Mouse (Mus musculus): ENCODE measurements around the gene Kdm5b.

The Kdm5b gene

DNA sequence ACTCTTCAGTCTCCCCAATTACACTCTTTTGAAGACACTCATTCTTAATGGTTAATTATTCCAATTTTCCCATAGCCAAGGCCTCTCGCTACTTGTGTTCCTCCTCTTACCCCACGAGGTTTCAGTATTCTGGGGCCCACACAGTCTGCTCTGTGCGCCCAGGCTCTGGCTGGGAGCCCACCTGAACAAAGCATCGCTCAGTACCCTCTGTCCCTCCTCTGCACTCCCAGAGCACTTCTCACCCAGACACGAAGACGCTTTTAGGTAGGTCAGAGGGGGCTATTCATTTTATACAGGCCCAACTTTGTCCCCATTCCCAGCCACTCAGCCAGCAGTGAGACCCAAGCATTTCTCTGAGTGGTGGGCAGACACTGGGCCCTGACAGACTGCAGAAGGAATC lies 29.4 kb upstream of the Kdm5b start:
- CTCF ChIA-PET = interaction anchor here in 1 of 4 experiments (0.5 kb wide), 1 partner anchor 106 kb away, joined by 4 read pairs; no protein-coding TSS in a partner anchor
- POLR2A ChIA-PET = interaction anchor here in 2 of 4 experiments (0.6 to 14.0 kb wide), 18 partner anchors 9 to 425 kb away, joined by 3 to 241 read pairs (median 6); partner anchors contain the start of genes Kdm5b (in 1 of the 2), Mgat4e (in 1 of the 2), Ppp1r12b (in 1 of the 2) and Rabif (in 1 of the 2)

- CTCF ChIA-PET = interaction anchor here in 3 of 4 experiments (0.7 to 1.2 kb wide), 5 partner anchors 9 to 78 kb away, joined by 3 to 5 read pairs (median 3); partner anchors contain the start of gene Klhl12 (in 1 of the 3)
- POLR2A ChIA-PET = interaction anchor here (0.6 to 14.2 kb wide), 29 partner anchors 9 to 549 kb away, joined by 3 to 246 read pairs (median 11); partner anchors contain the start of genes Kdm5b (in 2 of the 4), Rabif (in 2 of the 4) and Klhl12 (in 1 of the 4)
Measured at GRCm38 (mm10) chr1:134533710-134534109, 26.3 kb upstream of the Kdm5b start.

- POLR2A ChIA-PET = interaction anchor here (0.5 to 14.2 kb wide), 86 partner anchors 8 to 1110 kb away, joined by 3 to 246 read pairs (median 5); partner anchors contain the start of genes Rabif (in 4 of the 4), Kdm5b (in 3 of the 4), Adipor1 (in 2 of the 4) and Mgat4e (in 2 of the 4)
- CTCF ChIA-PET = interaction anchor here (0.7 to 2.0 kb wide), 6 partner anchors 10 to 16 kb away, joined by 3 to 10 read pairs (median 3); no protein-coding TSS in a partner anchor
Measured at GRCm38 (mm10) chr1:134535054-134535453, 24.9 kb upstream of the Kdm5b start.

DNA sequence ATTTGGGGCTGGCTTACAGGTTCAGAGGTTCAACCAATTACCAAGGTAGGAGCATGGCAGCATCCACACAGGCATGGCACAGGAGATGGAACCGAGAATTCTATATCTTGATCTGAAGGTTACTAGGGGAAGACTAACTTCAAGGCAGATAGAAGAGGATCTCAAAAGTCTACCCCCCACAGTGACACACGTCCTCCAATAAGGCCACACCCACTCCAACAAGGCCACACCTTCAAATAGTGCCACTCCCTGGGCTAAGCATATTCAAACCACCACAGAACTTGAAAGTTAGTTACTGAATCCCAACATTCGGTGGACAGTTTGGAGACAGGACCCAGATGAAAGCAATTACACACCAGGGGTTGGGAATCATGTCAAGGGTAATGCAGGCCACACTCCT lies 24.5 kb upstream of the Kdm5b start:
- POLR2A ChIA-PET = interaction anchor here (0.5 to 14.2 kb wide), 83 partner anchors 8 to 868 kb away, joined by 3 to 246 read pairs (median 5); partner anchors contain the start of genes Rabif (in 4 of the 4), Kdm5b (in 3 of the 4), Adipor1 (in 2 of the 4) and Mgat4e (in 2 of the 4)
- CTCF ChIA-PET = interaction anchor here in 3 of 4 experiments (0.7 to 2.0 kb wide), 3 partner anchors 11 to 17 kb away, joined by 3 to 10 read pairs (median 3); no protein-coding TSS in a partner anchor

DNA sequence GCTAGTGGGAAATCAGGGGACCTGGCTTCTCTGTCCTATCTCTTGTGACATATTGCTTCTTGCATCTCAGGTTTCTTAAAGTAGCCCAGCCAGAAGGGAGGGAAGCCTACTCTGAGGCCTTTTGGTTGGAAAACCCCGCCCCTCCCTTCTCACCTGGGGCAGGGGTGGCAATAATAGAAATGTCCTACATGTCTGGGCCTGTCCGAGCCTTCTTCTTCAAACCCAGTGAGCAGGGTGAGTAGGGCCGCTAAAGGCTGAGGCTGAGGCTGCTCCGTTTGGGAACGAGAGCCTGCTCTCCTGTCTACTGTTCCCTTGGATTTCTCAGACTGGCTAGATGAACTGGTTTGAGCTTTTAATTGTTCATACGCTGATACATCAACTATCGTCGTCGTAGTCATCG lies 19.4 kb upstream of the Kdm5b start:
- ChIA-PET POLR2A (interaction anchor here in 3 of 4 experiments (0.5 to 14.2 kb wide), 26 partner anchors 6 to 1011 kb away, joined by 3 to 246 read pairs (median 5); partner anchors contain the start of genes Rabif (in 2 of the 3), Adipor1 (in 1 of the 3), Kdm5b (in 1 of the 3) and Mgat4e (in 1 of the 3)), CTCF (interaction anchor here in 1 of 4 experiments (1.2 kb wide), 1 partner anchor 16 kb away, joined by 6 read pairs; no protein-coding TSS in a partner anchor)

- ChIA-PET POLR2A (interaction anchor here in 2 of 4 experiments (1.0 to 3.0 kb wide), 4 partner anchors 13 to 24 kb away, joined by 3 to 16 read pairs (median 4); no protein-coding TSS in a partner anchor), CTCF (no interaction called here)
Measured at GRCm38 (mm10) chr1:134548231-134548630, 11.7 kb upstream of the Kdm5b start.

DNA sequence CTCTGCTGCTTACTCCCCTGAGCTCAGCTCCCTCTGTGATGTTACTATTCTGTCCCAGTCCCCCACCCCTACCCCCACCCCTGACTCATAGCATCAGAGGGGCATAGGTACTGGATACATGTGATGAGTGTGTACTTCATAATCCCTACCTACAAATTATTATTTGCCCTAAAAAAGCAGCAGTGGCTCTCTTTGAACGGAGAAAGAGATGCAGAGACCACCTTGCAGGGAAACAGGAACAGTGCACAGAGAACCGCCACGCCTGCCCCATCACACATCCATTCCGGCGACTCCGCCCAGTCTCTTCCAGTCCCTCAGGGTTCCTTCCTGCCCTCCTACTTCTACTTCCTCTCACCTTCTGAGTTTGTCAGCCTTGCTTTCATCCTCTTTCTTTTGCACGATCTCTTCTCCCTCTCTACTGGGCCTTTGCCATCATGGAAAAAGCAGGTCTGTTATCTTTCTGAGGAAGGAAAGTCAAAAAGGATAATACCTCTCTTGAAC lies 10.3 kb upstream of the Kdm5b start, which contains the start of gene Mgat4e:
Gene Mgat4e (minus strand): TSS at position 51 of the 501 bp plus-strand sequence.
- CTCF ChIA-PET = interaction anchor here in 1 of 4 experiments (1.0 kb wide), 1 partner anchor 25 kb away, joined by 4 read pairs; no protein-coding TSS in a partner anchor
- POLR2A ChIA-PET = interaction anchor here in 2 of 4 experiments (0.7 to 3.0 kb wide), 5 partner anchors 9 to 18 kb away, joined by 3 to 16 read pairs (median 4); no protein-coding TSS in a partner anchor

DNA sequence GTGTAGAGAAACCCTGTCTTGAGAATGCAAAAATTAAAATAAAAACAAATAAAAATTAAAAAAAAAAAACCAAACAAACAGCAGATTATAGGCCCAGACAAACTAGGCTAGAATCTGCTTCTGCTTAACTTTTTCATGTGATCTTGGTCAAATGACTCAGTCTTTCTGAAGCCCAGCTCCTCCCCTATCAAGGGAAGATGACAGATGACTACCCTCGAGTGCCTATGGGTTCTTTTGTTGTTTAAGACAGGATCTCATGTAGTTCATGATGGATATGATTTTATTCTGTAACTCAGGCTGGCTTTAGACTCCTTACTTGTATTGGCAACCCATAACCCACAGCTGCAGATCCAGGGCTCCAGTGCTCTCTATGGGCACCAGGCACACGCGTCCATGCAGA lies 8.1 kb upstream of the Kdm5b start:
- CTCF ChIA-PET = interaction anchor here in 1 of 4 experiments (0.5 kb wide), 1 partner anchor 620 kb away, joined by 5 read pairs; no protein-coding TSS in a partner anchor
- POLR2A ChIA-PET = interaction anchor here in 2 of 4 experiments (0.6 to 12.9 kb wide), 15 partner anchors 9 to 489 kb away, joined by 3 to 246 read pairs (median 4); no protein-coding TSS in a partner anchor

- CTCF ChIA-PET = interaction anchor here in 1 of 4 experiments (0.5 kb wide), 1 partner anchor 620 kb away, joined by 5 read pairs; no protein-coding TSS in a partner anchor
- POLR2A ChIA-PET = interaction anchor here in 3 of 4 experiments (0.6 to 12.9 kb wide), 15 partner anchors 9 to 701 kb away, joined by 3 to 246 read pairs (median 4); no protein-coding TSS in a partner anchor
Measured at GRCm38 (mm10) chr1:134552396-134552795, 7.6 kb upstream of the Kdm5b start.

- ChIA-PET CTCF (interaction anchor here in 3 of 4 experiments (1.0 to 1.6 kb wide), 5 partner anchors 31 to 104 kb away, joined by 3 to 9 read pairs (median 3); no protein-coding TSS in a partner anchor), POLR2A (interaction anchor here (0.5 to 12.9 kb wide), 54 partner anchors 8 to 366 kb away, joined by 3 to 246 read pairs (median 5); partner anchors contain the start of genes Rabif (in 2 of the 4) and Klhl12 (in 1 of the 4))
Measured at GRCm38 (mm10) chr1:134555240-134555870, 4.6 kb upstream of the Kdm5b start.

- ChIA-PET POLR2A (interaction anchor here (0.5 to 12.9 kb wide), 66 partner anchors 7 to 366 kb away, joined by 3 to 246 read pairs (median 5); partner anchors contain the start of genes Rabif (in 2 of the 4) and Klhl12 (in 1 of the 4)), CTCF (interaction anchor here in 3 of 4 experiments (1.0 to 1.6 kb wide), 5 partner anchors 31 to 105 kb away, joined by 3 to 9 read pairs (median 3); no protein-coding TSS in a partner anchor)
Measured at GRCm38 (mm10) chr1:134555871-134556670, 3.9 kb upstream of the Kdm5b start.

DNA sequence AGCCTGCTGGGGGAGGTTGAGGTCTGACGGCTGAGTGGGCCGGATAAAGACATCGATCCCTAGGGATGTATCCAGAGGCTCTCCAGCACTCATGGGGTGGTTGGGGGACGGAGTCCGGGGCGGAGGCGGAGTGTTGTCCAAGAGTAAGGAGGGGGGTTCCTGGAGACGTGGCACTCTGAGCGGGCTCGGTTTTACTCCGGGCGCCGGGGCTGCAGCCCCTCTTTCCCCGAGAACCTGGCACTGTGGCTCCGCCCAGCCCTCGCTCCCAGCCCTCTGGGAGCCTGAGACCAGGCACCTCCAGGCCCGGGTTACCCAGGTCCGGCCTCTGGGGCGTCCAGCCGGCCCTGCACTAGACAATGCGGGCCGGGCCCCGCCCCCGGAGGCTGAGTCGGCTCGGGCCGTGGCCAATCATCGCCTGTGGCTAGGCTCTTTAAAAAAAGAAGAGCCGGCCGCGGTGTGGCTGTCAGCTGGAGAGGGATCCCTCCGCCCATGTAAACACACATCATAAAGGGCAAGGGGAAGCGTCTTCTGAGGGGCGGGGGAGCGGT lies 3.2 kb upstream of the Kdm5b start:
- POLR2A ChIA-PET = interaction anchor here (0.9 to 12.9 kb wide), 21 partner anchors 9 to 614 kb away, joined by 3 to 246 read pairs (median 4); partner anchors contain the start of genes Rabif (in 2 of the 4) and Cyb5r1 (in 1 of the 4)
- CTCF ChIA-PET = interaction anchor here in 1 of 4 experiments (0.6 kb wide), 1 partner anchor 227 kb away, joined by 3 read pairs; no protein-coding TSS in a partner anchor

GRCm38 (mm10) chr1:134558511-134558910 lies 1.5 kb upstream of the Kdm5b start:
- POLR2A ChIA-PET = interaction anchor here in 3 of 4 experiments (0.8 to 12.9 kb wide), 20 partner anchors 7 to 103 kb away, joined by 3 to 246 read pairs (median 4); partner anchors contain the start of genes Klhl12 (in 1 of the 3) and Syt2 (in 1 of the 3)
- CTCF ChIA-PET = interaction anchor here in 1 of 4 experiments (0.6 kb wide), 1 partner anchor 1360 kb away, joined by 3 read pairs; the partner anchor contains the start of gene Pkp1

DNA sequence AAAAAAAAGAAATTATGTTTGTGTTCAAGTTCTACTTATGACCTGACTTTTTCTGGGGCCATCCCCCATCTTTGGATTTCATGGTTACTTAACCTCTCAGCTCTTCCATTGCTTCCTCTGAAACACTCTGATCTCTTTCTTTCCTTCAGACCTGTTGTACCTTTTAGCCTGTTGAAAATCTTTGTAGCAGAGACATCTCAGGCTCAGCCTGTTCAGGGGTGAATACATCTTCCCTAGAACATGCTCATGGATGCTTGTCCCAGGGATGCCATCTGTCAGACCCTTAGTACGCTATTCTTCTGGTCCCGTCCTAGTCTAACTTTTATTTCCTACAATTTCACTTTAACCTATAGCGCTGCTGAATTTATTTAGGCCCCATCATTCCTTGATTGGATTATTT lies 745 bp upstream of the Kdm5b start:
- POLR2A ChIA-PET = interaction anchor here in 2 of 4 experiments (1.0 to 12.9 kb wide), 11 partner anchors 10 to 104 kb away, joined by 3 to 246 read pairs (median 6); partner anchors contain the start of gene Klhl12 (in 1 of the 2)
- CTCF ChIA-PET = interaction anchor here in 1 of 4 experiments (0.7 kb wide), 1 partner anchor 26 kb away, joined by 6 read pairs; no protein-coding TSS in a partner anchor

- POLR2A ChIA-PET = interaction anchor here (0.5 to 18.0 kb wide), 26 partner anchors 8 to 233 kb away, joined by 3 to 421 read pairs (median 4); partner anchors contain the start of genes Rabif (in 2 of the 4) and Cyb5r1 (in 1 of the 4)
- CTCF ChIA-PET = interaction anchor here in 2 of 4 experiments (0.6 to 1.0 kb wide), 2 partner anchors 36 to 69 kb away, joined by 3 read pairs; no protein-coding TSS in a partner anchor
Measured at GRCm38 (mm10) chr1:134560396-134560795, 425 bp downstream of the Kdm5b start.

Measured in embryonic stem cell, embryonic (primary cell).